Mouse (Mus musculus) embryonic facial prominence, embryonic 15.5 days (tissue): ENCODE results near the gene Gpc6. TPM values are rescaled to one million over a fixed set of nuclear protein-coding genes. Genes with fewer than 3 reads are reported as not detected.
A peak's percentile ranks its signal among the peaks of the same experiment; 100 is the strongest.

Source experiments
- ATAC-seq: fragments of 200-750 bp; cut with Nextera tagmentation; 2 replicates; pipeline ENCODE4 v1.8.0; 2017; ENCODE audit warnings: low read depth, moderate TSS enrichment; ENCODE audit not compliant: insufficient number of reproducible peaks, low FRiP score, low TSS enrichment
- H3K27ac ChIP-seq: fragments of 300-500 bp; sonication (generic); replicated peaks from 2 replicates; pipeline ENCODE4 v1.5.1; 2015; ENCODE audit warnings: mild to moderate bottlenecking, inconsistent platforms
- H3K27me3 ChIP-seq: fragments of 300-500 bp; sonication (generic); 2 replicates; pipeline ENCODE4 v1.6.1; 2015; ENCODE audit warnings: inconsistent platforms
- H3K36me3 ChIP-seq: fragments of 300-500 bp; sonication (generic); 2 replicates; pipeline ENCODE4 v1.6.1; 2015; ENCODE audit warnings: mild to moderate bottlenecking, inconsistent platforms
- H3K4me1 ChIP-seq: fragments of 300-500 bp; sonication (generic); 2 replicates; pipeline ENCODE4 v1.6.1; 2015; ENCODE audit warnings: inconsistent platforms
- H3K4me2 ChIP-seq: fragments of 300-500 bp; sonication (generic); replicated peaks from 2 replicates; pipeline ENCODE4 v1.6.1; 2015; ENCODE audit warnings: mild to moderate bottlenecking, inconsistent platforms
- H3K4me3 ChIP-seq: fragments of 300-500 bp; sonication (generic); replicated peaks from 2 replicates; pipeline ENCODE4 v1.5.1; 2015; ENCODE audit warnings: mild to moderate bottlenecking, inconsistent platforms
- H3K9ac ChIP-seq: fragments of 300-500 bp; sonication (generic); 2 replicates; pipeline ENCODE4 v1.6.1; 2015; ENCODE audit warnings: inconsistent platforms
- H3K9me3 ChIP-seq: fragments of 300-500 bp; sonication (generic); replicated peaks from 2 replicates; pipeline ENCODE4 v1.6.1; 2016; ENCODE audit warnings: inconsistent platforms
- WGBS: fragments of 180-500 bp; shearing (Covaris S2); methylation state at CpG from one replicate; pipeline ENCODE4 v1.1.7; 2015; 5-methylcytosine and 5-hydroxymethylcytosine counted together
- polyA plus RNA-seq: library from polyadenylated mRNA; unstranded; fragments of >200 nt; fragmentation: Nextera tagmentation; extraction: Ambion mirVana; gene quantifications from 2 replicates; pipeline ENCODE4 v1.2.1, GENCODE M21; 2015

The Gpc6 gene
- polyA plus RNA-seq, 1 experiment from 2014 or later = 42.3 TPM

- 96% methylated on average over 5 of the region's 5 CpGs for WGBS
- Histone ChIP-seq H3K27ac (no peak overlapping the region), H3K4me3 (no peak overlapping the region), H3K36me3 (no peaks in the 10 kb centered on the region), H3K27me3 (no peaks in the 10 kb centered on the region), H3K9ac (no peak overlapping the region), H3K4me1 (no peaks in the 10 kb centered on the region), H3K4me2 (no peak overlapping the region), H3K9me3 (no peaks in the 10 kb centered on the region)
- ATAC-seq = no peak
Measured at GRCm38 (mm10) chr14:117919612-117920011, 994.5 kb downstream of the Gpc6 start.

DNA sequence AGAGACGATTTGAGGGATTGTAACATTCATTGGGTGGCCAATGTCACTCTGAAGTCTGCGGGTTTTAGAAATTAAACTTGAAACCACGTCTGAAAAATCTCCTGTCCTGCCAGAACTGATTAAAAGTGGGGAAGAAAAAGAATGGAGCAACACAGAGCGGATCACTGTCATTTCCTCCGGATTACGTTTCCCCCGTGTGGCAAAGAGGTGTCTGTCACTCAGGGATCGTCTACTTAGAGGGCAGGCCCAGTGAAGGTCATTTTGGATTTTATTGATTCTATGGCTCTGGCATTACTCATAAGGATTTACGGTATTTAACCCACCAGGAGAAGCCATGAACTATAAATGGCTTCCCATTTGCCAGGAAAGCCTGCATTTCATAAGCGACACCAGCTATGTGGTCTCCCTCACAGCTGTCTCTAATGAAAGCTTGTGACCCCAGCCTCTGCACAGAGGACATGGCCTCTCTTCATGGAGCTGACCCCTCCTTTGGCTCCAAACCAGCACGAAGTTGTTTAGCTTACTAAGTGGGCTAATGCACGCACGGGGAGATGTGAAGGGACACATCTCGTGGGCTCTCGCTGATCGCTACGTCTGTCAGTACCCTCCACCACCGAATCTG lies 996.4 kb downstream of the Gpc6 start:
- Histone ChIP-seq H3K27me3 (no peaks in the 10 kb centered on the region), H3K9me3 (no peaks in the 10 kb centered on the region), H3K4me2 (peak overlapping the region; percentile 33), H3K27ac (no peak overlapping the region), H3K36me3 (no peaks in the 10 kb centered on the region), H3K4me1 (no peaks in the 10 kb centered on the region), H3K4me3 (peak overlapping the region; percentile 6; the same call in 1 of the 2 replicates), H3K9ac (no peak overlapping the region)
- 37% methylated on average over 18 of the region's 18 CpGs for WGBS
- 0 out of 2 replicates have a peak, but pooled peaks have one; percentile 41 for ATAC-seq

DNA sequence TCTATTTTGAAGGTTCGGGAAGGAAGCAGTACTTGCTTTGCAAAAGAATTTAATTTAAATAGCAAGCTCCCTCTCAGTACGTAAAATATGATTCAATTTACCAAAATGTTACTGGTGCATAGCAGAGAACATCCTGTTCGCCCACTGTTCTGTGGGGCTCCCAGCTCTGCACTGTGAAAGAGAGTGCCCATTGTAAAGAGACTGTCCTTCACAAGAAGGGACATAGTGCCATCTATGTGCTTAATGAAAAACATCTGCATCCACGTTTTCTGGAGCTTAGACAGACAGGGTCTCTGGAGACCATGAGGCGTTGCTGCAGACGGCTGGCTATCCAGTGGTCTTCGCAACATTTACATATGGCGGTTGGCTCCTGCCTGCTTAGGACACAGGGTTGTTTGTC lies 998.6 kb downstream of the Gpc6 start:
- WGBS = 58% methylated on average over 8 of the region's 8 CpGs
- Histone ChIP-seq H3K27ac (no peak overlapping the region), H3K4me1 (no peaks in the 10 kb centered on the region)

DNA sequence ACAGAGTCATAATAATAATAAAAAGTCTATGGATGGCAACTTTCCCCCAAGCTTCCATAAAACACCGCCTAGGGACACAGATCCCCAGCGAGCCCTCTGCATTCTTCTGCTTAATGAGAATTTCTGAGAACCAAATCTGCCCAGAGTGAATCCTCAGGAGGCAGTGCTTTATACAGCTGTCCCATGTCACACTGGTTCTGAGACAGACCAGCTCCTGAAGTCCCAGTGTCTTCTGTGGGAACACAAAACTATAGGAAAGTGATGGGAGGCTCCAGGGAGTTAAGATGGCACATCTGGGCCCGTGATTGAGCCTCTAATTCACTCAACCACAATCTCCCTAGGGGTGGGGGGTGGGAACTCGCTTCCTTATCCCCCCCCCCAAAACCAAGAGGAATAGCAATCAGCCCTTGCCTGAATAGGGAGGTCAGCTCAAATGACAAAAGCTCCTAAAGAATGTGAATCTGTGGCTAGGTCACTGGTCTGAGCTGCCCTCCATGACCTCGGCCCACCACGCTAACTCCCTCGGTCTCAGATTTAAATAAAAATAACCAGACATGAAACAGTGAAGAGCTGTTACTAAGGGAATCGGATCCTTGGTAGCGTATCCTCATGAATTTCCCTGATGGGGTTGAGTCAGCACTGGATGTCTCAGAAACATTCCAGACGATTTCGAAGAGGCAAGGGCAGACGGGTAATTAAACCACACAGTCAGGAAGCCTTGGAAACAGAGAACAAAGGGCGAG lies 1005.2 kb downstream of the Gpc6 start:
- WGBS = 10% methylated on average over 13 of the region's 13 CpGs
- Histone ChIP-seq H3K27me3 (no peaks in the 10 kb centered on the region), H3K27ac (peak overlapping the region; percentile 53), H3K4me1 (peaks cover 14% of the 10 kb centered on the region), H3K9ac (no peak overlapping the region), H3K36me3 (no peaks in the 10 kb centered on the region), H3K9me3 (no peaks in the 10 kb centered on the region), H3K4me3 (no peak overlapping the region), H3K4me2 (no peak overlapping the region; the same call in 1 of the 2 replicates)
- ATAC-seq = peak; percentile 68

More for the DNA sequence above, 998.6 kb downstream of the Gpc6 start:
- Histone ChIP-seq H3K4me2 (no peak overlapping the region), H3K27me3 (no peaks in the 10 kb centered on the region), H3K36me3 (no peaks in the 10 kb centered on the region), H3K9me3 (no peaks in the 10 kb centered on the region), H3K4me3 (no peak overlapping the region), H3K9ac (no peak overlapping the region)
- no peak for ATAC-seq

DNA sequence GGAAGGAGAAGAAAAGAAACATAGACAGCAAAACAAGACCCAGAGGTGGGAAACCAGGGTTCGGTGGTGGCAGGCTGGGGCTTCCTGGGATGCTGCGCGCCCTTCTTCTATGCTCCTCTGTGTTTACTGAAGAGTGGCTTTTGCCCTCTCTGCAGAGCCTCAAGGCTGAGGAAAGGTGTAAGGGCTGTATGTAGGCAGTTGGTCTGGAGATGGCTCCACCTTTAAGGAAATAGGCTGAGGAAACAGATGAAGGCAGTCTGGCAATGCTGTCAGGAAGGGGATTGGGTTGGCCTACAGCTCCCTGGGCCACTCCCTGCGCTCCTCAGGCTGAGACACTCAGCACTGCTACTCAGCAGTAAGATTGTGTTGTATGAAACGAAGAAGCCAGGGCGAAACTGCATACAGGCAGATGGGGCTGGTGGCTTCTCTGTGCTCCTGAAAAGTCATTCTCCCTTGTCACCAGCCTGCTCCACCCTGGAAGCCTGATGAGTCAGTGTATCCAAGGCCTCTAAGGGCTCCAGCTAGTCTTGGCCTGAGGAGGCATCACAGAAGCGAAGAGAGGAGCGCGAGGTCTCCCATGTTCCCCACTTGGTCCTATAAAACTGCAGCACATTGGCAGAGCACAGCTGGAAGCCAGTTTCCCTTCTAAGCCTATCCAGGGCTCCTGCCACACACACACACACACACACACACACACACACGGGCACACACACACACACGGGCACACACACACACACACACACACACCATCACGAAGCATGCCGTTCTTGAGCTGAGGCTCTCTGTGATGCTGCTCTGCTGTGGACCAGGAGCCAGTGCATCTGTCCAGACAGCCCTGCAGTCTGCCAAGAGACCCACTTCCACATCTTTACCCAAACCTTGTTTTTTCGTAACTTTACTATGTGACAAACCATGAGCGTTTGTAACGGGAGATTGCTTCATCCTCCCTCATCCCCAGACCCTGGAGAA lies 1006.0 kb downstream of the Gpc6 start:
- H3K4me2 ChIP-seq = no peak overlapping the region; the same call in 1 of the 2 replicates
- no peak overlapping the region for H3K9ac ChIP-seq
- ATAC-seq = peak; percentile 17; the same call in 1 of the 2 replicates
- H3K27me3 ChIP-seq = no peaks in the 10 kb centered on the region
- peak overlapping the region; percentile 53 for H3K27ac ChIP-seq
- H3K9me3 ChIP-seq = no peaks in the 10 kb centered on the region
- 56% methylated on average over 15 of the region's 16 CpGs for WGBS
- no peaks in the 10 kb centered on the region for H3K36me3 ChIP-seq
- H3K4me3 ChIP-seq = no peak overlapping the region
- peaks cover 14% of the 10 kb centered on the region for H3K4me1 ChIP-seq

DNA sequence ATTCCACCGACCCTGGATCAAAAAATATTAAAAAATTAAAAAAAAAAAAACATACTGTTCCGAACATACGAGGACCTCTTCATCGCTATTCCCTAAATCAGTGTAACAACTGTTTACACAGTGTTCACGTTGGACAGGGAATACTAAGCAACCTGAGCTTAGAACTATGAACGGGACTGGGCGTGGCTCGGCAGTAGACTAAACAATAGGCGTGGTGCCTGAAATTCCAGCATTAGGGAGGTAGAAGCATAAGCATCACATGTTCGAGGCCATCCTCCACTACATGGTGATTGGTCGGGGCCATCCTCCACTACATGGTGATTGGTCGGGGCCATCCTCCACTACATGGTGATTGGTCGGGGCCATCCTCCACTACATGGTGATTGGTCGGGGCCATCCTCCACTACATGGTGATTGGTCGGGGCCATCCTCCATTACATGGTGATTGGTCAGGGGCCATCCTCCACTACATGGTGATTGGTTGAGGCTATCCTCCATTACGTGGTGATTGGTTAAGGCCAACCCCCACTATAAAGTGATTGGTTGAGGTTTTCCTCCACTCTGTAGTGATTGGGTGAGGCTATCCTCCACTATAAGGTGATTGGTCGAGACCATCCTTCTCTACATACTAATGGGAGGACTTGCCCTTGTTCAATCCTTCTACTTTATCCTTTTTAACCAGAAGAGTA lies 1007.2 kb downstream of the Gpc6 start:
- Histone ChIP-seq H3K4me3 (no peak overlapping the region), H3K27ac (no peak overlapping the region), H3K4me2 (no peak overlapping the region), H3K27me3 (no peaks in the 10 kb centered on the region), H3K4me1 (peaks cover 14% of the 10 kb centered on the region), H3K9ac (no peak overlapping the region), H3K36me3 (no peaks in the 10 kb centered on the region), H3K9me3 (no peaks in the 10 kb centered on the region)
- no peak for ATAC-seq
- 90% methylated on average over 17 of the region's 17 CpGs for WGBS

DNA sequence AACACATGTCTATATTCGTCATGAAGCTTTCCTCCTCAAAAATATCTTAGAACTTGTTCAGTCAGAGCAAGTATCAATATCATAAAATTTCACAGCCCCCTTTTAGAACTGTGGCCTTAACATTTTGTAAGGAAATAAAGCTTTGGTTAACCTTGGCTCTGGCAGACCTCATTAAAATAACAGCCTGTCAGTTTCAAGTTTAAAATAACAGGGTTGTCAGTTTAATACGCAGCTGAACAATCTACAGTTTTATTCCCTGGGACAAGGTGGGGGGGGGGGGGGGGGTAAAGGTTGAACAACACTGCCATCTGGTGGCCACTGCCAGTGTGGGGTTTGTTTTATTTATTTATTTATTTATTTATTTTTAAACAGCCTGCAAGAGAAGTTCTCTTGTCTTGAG lies 1013.4 kb downstream of the Gpc6 start:
- Histone ChIP-seq H3K4me3 (no peak overlapping the region), H3K27ac (no peak overlapping the region), H3K9me3 (no peaks in the 10 kb centered on the region), H3K36me3 (no peaks in the 10 kb centered on the region), H3K9ac (no peak overlapping the region), H3K4me1 (no peaks in the 10 kb centered on the region), H3K27me3 (no peaks in the 10 kb centered on the region), H3K4me2 (no peak overlapping the region)
- 3% methylated on average over 2 of the region's 2 CpGs for whole genome bisulfite sequencing
- ATAC-seq = peak; percentile 43; the same call in 1 of the 2 replicates

- Histone ChIP-seq H3K27me3 (no peaks in the 10 kb centered on the region), H3K27ac (no peak overlapping the region), H3K4me1 (no peaks in the 10 kb centered on the region), H3K36me3 (no peaks in the 10 kb centered on the region), H3K4me3 (no peak overlapping the region), H3K9ac (no peak overlapping the region), H3K4me2 (no peak overlapping the region), H3K9me3 (no peaks in the 10 kb centered on the region)
- no peak for ATAC-seq
- 51% methylated on average over 7 of the region's 7 CpGs for WGBS
Measured at GRCm38 (mm10) chr14:117939471-117939870, 1014.4 kb downstream of the Gpc6 start.

- H3K27me3 ChIP-seq = no peaks in the 10 kb centered on the region
- H3K36me3 ChIP-seq = no peaks in the 10 kb centered on the region
- H3K9me3 ChIP-seq = no peaks in the 10 kb centered on the region
- no peak overlapping the region for H3K27ac ChIP-seq
- 0 out of 2 replicates have a peak, but pooled peaks cover 3% of the 10 kb centered on the region for H3K4me1 ChIP-seq
- ATAC-seq = no peak
- 69% methylated on average over 4 of the region's 4 CpGs for WGBS
- no peak overlapping the region for H3K4me2 ChIP-seq
- no peak overlapping the region for H3K9ac ChIP-seq
- no peak overlapping the region for H3K4me3 ChIP-seq
Measured at GRCm38 (mm10) chr14:117945920-117946503, 1020.9 kb downstream of the Gpc6 start.

- Histone ChIP-seq H3K4me2 (no peak overlapping the region), H3K27me3 (no peaks in the 10 kb centered on the region), H3K9ac (no peak overlapping the region), H3K36me3 (no peaks in the 10 kb centered on the region), H3K27ac (no peak overlapping the region), H3K4me3 (no peak overlapping the region), H3K4me1 (no peaks in the 10 kb centered on the region), H3K9me3 (no peaks in the 10 kb centered on the region)
- no peak for ATAC-seq
- 52% methylated on average over 15 of the region's 15 CpGs for WGBS
Measured at GRCm38 (mm10) chr14:117951265-117951664, 1026.2 kb downstream of the Gpc6 start.
